Mouse (Mus musculus) megakaryocyte-erythroid progenitor cell, adult 5 weeks (primary cell): ENCODE results near the gene Strbp. TPM values are rescaled to one million over a fixed set of nuclear protein-coding genes. Genes with fewer than 3 reads are reported as not detected.

Experiments
- polyA plus RNA-seq: library from polyadenylated mRNA; stranded (reverse); fragments of >175 nt; gene quantifications from 2 replicates; pipeline ENCODE4 v1.2.3, GENCODE M21; 2012

Strbp gene
- polyA plus RNA-seq, result 18.9 and 27.0 TPM in 2 replicates

GRCm38 (mm10) chr2:37703230-37703954, at the start of gene Strbp:
TSS of gene Strbp (minus strand) at chr2:37703859.

GRCm38 (mm10) chr2:37516030-37516710, 187.5 kb downstream of the Strbp start, which contains the start of gene Gpr21:
TSS of gene Gpr21 (plus strand) at chr2:37516332.

GRCm38 (mm10) chr2:37442611-37443591, 260.8 kb downstream of the Strbp start, which contains the start of the genes Zbtb26, Zbtb6 and Rabgap1:
TSS of gene Zbtb26 (minus strand) at chr2:37443135.
TSS of gene Zbtb6 (minus strand) at chr2:37443171.
TSS of gene Rabgap1 (plus strand) at chr2:37443279.

Other genes starting within 250 kb of the Strbp start
- 0.05 and 0.08 TPM in 2 replicates for gene Gpr21, start 187.5 kb downstream of the Strbp start, polyA plus RNA-seq
- not detected in 2 replicates for gene Crb2, start 72.4 kb upstream of the Strbp start, polyA plus RNA-seq